Mouse (Mus musculus) left cerebral cortex, adult 2 months (tissue): ENCODE data around the gene Zfp512b. TPM values are rescaled to one million over a fixed set of nuclear protein-coding genes. Genes with fewer than 3 reads are reported as not detected.

Source experiments
- DNase-seq, 2 experiments: peaks; one replicate each; pipeline ENCODE4 v3.0.0; 2021 to 2022; ENCODE audit warnings: low spot score in 2 of 2, mixed read lengths in 1 of 2; ENCODE audit errors: extremely low spot score in 1 of 2
- H3K27ac ChIP-seq: fragments of 200-600 bp; 2 replicates; pipeline ENCODE4 v1.8.1; 2022
- H3K4me3 ChIP-seq: fragments of 200-600 bp; 2 replicates; pipeline ENCODE4 v1.8.1; 2022
- CTCF ChIP-seq: fragments of 200-600 bp; IDR thresholded peaks from 2 replicates; pipeline ENCODE4 v1.8.1; 2022; ENCODE audit warnings: antibody characterized with exemption, mild to moderate bottlenecking, moderate library complexity
- intact Hi-C: fragments of 180-260 bp; cut with DNase I; formaldehyde crosslinking; loops from one replicate; pipeline ENCODE4 v1.15.1; 2025
- microRNA-seq, 2 experiments: library from miRNA; unstranded; fragments of <30 nt; microRNA quantifications; one replicate each; pipeline ENCODE4 v1.2.0; 2021
- total RNA-seq, 2 experiments: library from RNA; stranded (reverse); gene quantifications; 2 replicates each; pipeline ENCODE4 v1.2.3; 2021

The Zfp512b gene
- total RNA-seq, 2 experiments from 2014 or later = 83.1 to 93.8 TPM

- intact Hi-C loops = no loop called here
- no peak for TF ChIP-seq CTCF
Observed at GRCm38 (mm10) chr2:181536410-181536809, 56.2 kb downstream of the Zfp512b start.

GRCm38 (mm10) chr2:181532589-181532988 is 60.0 kb downstream of the Zfp512b start:
- TF ChIP-seq CTCF = no peak
- Histone ChIP-seq H3K4me3 (no peak overlapping the region), H3K27ac (no peak overlapping the region)
- DNase-seq = no peak
- intact Hi-C loops = no loop called here

More at GRCm38 (mm10) chr2:181536410-181536809, 56.2 kb downstream of the Zfp512b start:
- H3K27ac ChIP-seq = no peak overlapping the region; the same call in 1 of the 2 replicates
- no peak for DNase-seq
- no peak overlapping the region for H3K4me3 ChIP-seq

Small RNA genes within 50 kb of the gene (microRNA-seq; reads per million reads assigned to microRNA genes)
- gene Mir7006 = 0 reads per million in 2 experiments

Other genes with a start within 250 kb of the Zfp512b start
- gene Zgpat, start 227.9 kb downstream of the Zfp512b start, total RNA-seq = 10 to 100 TPM; 80.3 to 80.5 TPM
- gene Arfrp1, start 227.4 kb downstream of the Zfp512b start, total RNA-seq = 10 to 100 TPM; 45.2 to 51.2 TPM
- gene Lime1, start 212.7 kb downstream of the Zfp512b start, total RNA-seq = 10 to 100 TPM; 43.1 to 45.2 TPM
- gene Zbtb46, start 133.4 kb downstream of the Zfp512b start, total RNA-seq = 10 to 100 TPM; 12.0 to 13.7 TPM
- not detected for gene Abhd16b, start 99.6 kb downstream of the Zfp512b start, total RNA-seq
- gene Tpd52l2, start 95.7 kb downstream of the Zfp512b start, total RNA-seq = 10 to 100 TPM; 73.2 to 76.3 TPM
- 100 to 1,000 TPM; 288 to 300 TPM for gene Dnajc5, start 72.3 kb downstream of the Zfp512b start, total RNA-seq
- gene Uckl1, start 7.9 kb downstream of the Zfp512b start, total RNA-seq = 10 to 100 TPM; 57.7 to 71.1 TPM
- gene Prpf6, start 935 bp downstream of the Zfp512b start, total RNA-seq = 10 to 100 TPM; 54.4 to 57.4 TPM
- 10 to 100 TPM; 21.5 to 22.0 TPM for gene Samd10, start 6.4 kb upstream of the Zfp512b start, total RNA-seq
- gene Gm29797, start 64.2 kb upstream of the Zfp512b start, total RNA-seq = 1 to 10 TPM in 1 of 2 experiments, under 1 TPM in 1; 0.48 to 1.3 TPM
- gene Sox18, start 78.8 kb upstream of the Zfp512b start, total RNA-seq = 10 to 100 TPM; 10.9 to 11.2 TPM
- gene Tcea2, start 87.5 kb upstream of the Zfp512b start, total RNA-seq = 10 to 100 TPM; 65.7 to 78.1 TPM
- 10 to 100 TPM; 30.6 to 33.2 TPM for gene Rgs19, start 101.2 kb upstream of the Zfp512b start, total RNA-seq
- not detected for gene Lkaaear1, start 105.6 kb upstream of the Zfp512b start, total RNA-seq
- 10 to 100 TPM; 48.7 to 53.2 TPM for gene Oprl1, start 122.2 kb upstream of the Zfp512b start, total RNA-seq
- gene Myt1, start 170.5 kb upstream of the Zfp512b start, total RNA-seq = 10 to 100 TPM; 17.9 to 19.6 TPM
- 10 to 100 TPM; 79.1 to 90.6 TPM for gene Pcmtd2, start 245.1 kb upstream of the Zfp512b start, total RNA-seq